Mouse (Mus musculus): ENCODE results near the gene Map2k6. TPM values are rescaled to one million over a fixed set of nuclear protein-coding genes. Genes with fewer than 3 reads are reported as not detected.

Map2k6 gene
- polyA plus RNA-seq, 1 experiment = 6.7 TPM

- no peak overlapping the region for H3K4me3 ChIP-seq (ENCODE audit: control insufficient read depth, insufficient read depth, low read length)
- H3K27ac ChIP-seq (ENCODE audit: control insufficient read depth, insufficient read depth, low read length) = no peak overlapping the region
- no peaks in the 10 kb centered on the region for H3K27me3 ChIP-seq (ENCODE audit: control insufficient read depth, insufficient read depth, low read length)
- 91% methylated on average over 4 of the region's 4 CpGs for WGBS
- no peak for DNase-seq
- no peak for TF ChIP-seq POLR2A (IDR thresholded peaks at IDR 0.05; ENCODE audit: control insufficient read depth, extremely low read depth, insufficient read depth, low read length, poor library complexity)
- TF ChIP-seq CTCF (IDR thresholded peaks at IDR 0.05; ENCODE audit: borderline replicate concordance, control insufficient read depth, extremely low read depth, insufficient read depth, low read length, poor library complexity) = no peak
- no peaks in the 10 kb centered on the region for H3K36me3 ChIP-seq (ENCODE audit: control insufficient read depth, insufficient read depth, low read length)
- no peaks in the 10 kb centered on the region for H3K4me1 ChIP-seq (replicated peaks; ENCODE audit: control insufficient read depth, insufficient read depth, low read length)
Measured at GRCm38 (mm10) chr11:110541933-110542332, 143.0 kb downstream of the Map2k6 start.

- Histone ChIP-seq H3K27me3 (ENCODE audit: control insufficient read depth, insufficient read depth, low read length) (no peaks in the 10 kb centered on the region), H3K36me3 (ENCODE audit: control insufficient read depth, insufficient read depth, low read length) (no peaks in the 10 kb centered on the region), H3K4me1 (replicated peaks; ENCODE audit: control insufficient read depth, insufficient read depth, low read length) (no peaks in the 10 kb centered on the region), H3K27ac (ENCODE audit: control insufficient read depth, insufficient read depth, low read length) (no peak overlapping the region), H3K4me3 (ENCODE audit: control insufficient read depth, insufficient read depth, low read length) (no peak overlapping the region)
- DNase-seq = no peak
- TF ChIP-seq CTCF (IDR thresholded peaks at IDR 0.05; ENCODE audit: borderline replicate concordance, control insufficient read depth, extremely low read depth, insufficient read depth, low read length, poor library complexity) = no peak
- WGBS = 92% methylated on average over 11 of the region's 11 CpGs
Measured at GRCm38 (mm10) chr11:110544419-110545210, 145.7 kb downstream of the Map2k6 start.

DNA sequence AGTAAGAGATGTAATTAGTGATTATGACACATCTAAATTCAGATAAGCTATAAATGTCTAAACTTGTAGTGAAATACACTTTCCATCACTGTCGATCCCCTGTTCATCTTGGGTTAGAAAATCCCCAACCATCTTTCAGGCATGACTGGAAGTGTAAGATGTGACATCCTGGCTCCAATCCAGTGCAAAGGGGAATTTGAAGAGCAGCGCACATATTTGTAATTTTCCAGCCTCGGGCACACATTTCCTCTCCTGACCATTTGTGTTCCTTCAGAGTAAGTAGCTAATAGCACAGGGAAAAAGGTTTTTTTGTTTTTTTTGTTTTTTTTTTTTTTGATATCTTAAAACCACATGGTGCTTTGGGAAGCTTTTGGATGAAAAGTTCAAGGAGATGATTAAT is 146.5 kb downstream of the Map2k6 start:
- H3K4me3 ChIP-seq (ENCODE audit: control insufficient read depth, insufficient read depth, low read length) = no peak overlapping the region
- TF ChIP-seq CTCF (IDR thresholded peaks at IDR 0.05; ENCODE audit: borderline replicate concordance, control insufficient read depth, extremely low read depth, insufficient read depth, low read length, poor library complexity) = no peak
- TF ChIP-seq POLR2A (IDR thresholded peaks at IDR 0.05; ENCODE audit: control insufficient read depth, extremely low read depth, insufficient read depth, low read length, poor library complexity) = no peak
- WGBS = 80% methylated on average over 3 of the region's 3 CpGs
- no peaks in the 10 kb centered on the region for H3K27me3 ChIP-seq (ENCODE audit: control insufficient read depth, insufficient read depth, low read length)
- no peak for DNase-seq
- no peak overlapping the region for H3K27ac ChIP-seq (ENCODE audit: control insufficient read depth, insufficient read depth, low read length)
- H3K36me3 ChIP-seq (ENCODE audit: control insufficient read depth, insufficient read depth, low read length) = no peaks in the 10 kb centered on the region
- H3K4me1 ChIP-seq (replicated peaks; ENCODE audit: control insufficient read depth, insufficient read depth, low read length) = no peaks in the 10 kb centered on the region

DNA sequence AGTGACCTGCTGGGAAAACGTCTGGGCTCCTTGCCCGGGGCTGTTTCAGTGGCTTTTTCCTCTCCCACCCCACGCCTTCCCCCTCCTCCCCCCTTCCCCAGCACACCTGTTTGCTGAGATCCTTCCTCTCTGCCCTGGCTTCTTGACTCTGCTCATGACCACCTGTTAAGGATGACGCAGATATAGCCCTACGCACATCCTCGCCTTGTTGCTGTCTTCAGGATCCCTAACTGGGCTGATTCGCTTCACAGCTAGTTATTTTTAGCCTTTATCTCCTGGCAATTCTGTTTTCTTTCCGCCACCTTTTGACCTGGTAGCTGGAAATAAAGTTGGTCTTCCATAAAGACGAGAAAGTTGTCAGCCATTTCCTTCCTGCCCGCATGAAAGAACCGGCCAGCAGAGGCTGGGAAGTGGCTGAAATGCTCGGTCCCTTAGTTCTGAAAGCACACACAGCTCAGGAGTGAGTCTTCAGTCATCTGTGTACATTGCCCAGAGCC is 152.6 kb downstream of the Map2k6 start:
- TF ChIP-seq POLR2A (IDR thresholded peaks at IDR 0.05; ENCODE audit: control insufficient read depth, extremely low read depth, insufficient read depth, low read length, poor library complexity) = no peak
- no peak for TF ChIP-seq CTCF (IDR thresholded peaks at IDR 0.05; ENCODE audit: borderline replicate concordance, control insufficient read depth, extremely low read depth, insufficient read depth, low read length, poor library complexity)
- no peak for DNase-seq
- no peaks in the 10 kb centered on the region for H3K27me3 ChIP-seq (ENCODE audit: control insufficient read depth, insufficient read depth, low read length)
- H3K27ac ChIP-seq (ENCODE audit: control insufficient read depth, insufficient read depth, low read length) = no peak overlapping the region
- 52% methylated on average over 12 of the region's 12 CpGs for WGBS
- H3K4me3 ChIP-seq (ENCODE audit: control insufficient read depth, insufficient read depth, low read length) = no peak overlapping the region
- no peaks in the 10 kb centered on the region for H3K4me1 ChIP-seq (replicated peaks; ENCODE audit: control insufficient read depth, insufficient read depth, low read length)
- no peaks in the 10 kb centered on the region for H3K36me3 ChIP-seq (ENCODE audit: control insufficient read depth, insufficient read depth, low read length)

- H3K27ac ChIP-seq (ENCODE audit: control insufficient read depth, insufficient read depth, low read length) = no peak overlapping the region
- H3K27me3 ChIP-seq (ENCODE audit: control insufficient read depth, insufficient read depth, low read length) = no peaks in the 10 kb centered on the region
- TF ChIP-seq POLR2A (IDR thresholded peaks at IDR 0.05; ENCODE audit: control insufficient read depth, extremely low read depth, insufficient read depth, low read length, poor library complexity) (no peak), CTCF (IDR thresholded peaks at IDR 0.05; ENCODE audit: borderline replicate concordance, control insufficient read depth, extremely low read depth, insufficient read depth, low read length, poor library complexity) (no peak)
- H3K4me1 ChIP-seq (replicated peaks; ENCODE audit: control insufficient read depth, insufficient read depth, low read length) = 0 out of 2 replicates have a peak, but pooled peaks cover 2% of the 10 kb centered on the region
- DNase-seq = no peak
- H3K4me3 ChIP-seq (ENCODE audit: control insufficient read depth, insufficient read depth, low read length) = no peak overlapping the region
- WGBS = 72% methylated on average over 12 of the region's 12 CpGs
- H3K36me3 ChIP-seq (ENCODE audit: control insufficient read depth, insufficient read depth, low read length) = no peaks in the 10 kb centered on the region
Measured at GRCm38 (mm10) chr11:110562320-110563081, 163.6 kb downstream of the Map2k6 start.

DNA sequence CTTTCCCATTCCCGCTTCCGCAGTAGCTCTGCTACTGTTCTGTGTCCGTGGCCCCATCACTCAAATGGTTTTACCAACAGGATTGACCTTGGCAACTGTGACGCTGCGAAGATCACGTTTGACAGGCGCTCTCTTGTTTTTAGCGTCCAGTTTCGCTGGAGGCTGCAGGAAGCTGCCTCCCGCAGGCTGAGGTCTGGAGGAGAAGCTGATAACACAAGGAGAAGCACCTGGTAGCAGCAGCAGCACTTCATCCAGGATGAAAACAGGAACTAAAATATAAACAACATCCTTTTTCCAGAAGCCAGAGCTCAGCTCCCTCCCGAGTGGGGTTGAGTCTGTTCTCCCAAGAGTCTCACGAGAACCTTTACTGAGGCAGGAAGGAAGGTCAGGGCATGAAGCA is 164.3 kb downstream of the Map2k6 start:
- TF ChIP-seq CTCF (IDR thresholded peaks at IDR 0.05; ENCODE audit: borderline replicate concordance, control insufficient read depth, extremely low read depth, insufficient read depth, low read length, poor library complexity) = no peak
- no peak for TF ChIP-seq POLR2A (IDR thresholded peaks at IDR 0.05; ENCODE audit: control insufficient read depth, extremely low read depth, insufficient read depth, low read length, poor library complexity)
- no peak for DNase-seq

More for the DNA sequence above, 164.3 kb downstream of the Map2k6 start:
- H3K36me3 ChIP-seq (ENCODE audit: control insufficient read depth, insufficient read depth, low read length) = no peaks in the 10 kb centered on the region
- no peak overlapping the region for H3K4me3 ChIP-seq (ENCODE audit: control insufficient read depth, insufficient read depth, low read length)
- WGBS = 19% methylated on average over 12 of the region's 12 CpGs
- no peak overlapping the region for H3K27ac ChIP-seq (ENCODE audit: control insufficient read depth, insufficient read depth, low read length)
- H3K4me1 ChIP-seq (replicated peaks; ENCODE audit: control insufficient read depth, insufficient read depth, low read length) = 0 out of 2 replicates have a peak, but pooled peaks cover 2% of the 10 kb centered on the region
- no peaks in the 10 kb centered on the region for H3K27me3 ChIP-seq (ENCODE audit: control insufficient read depth, insufficient read depth, low read length)
